Mouse (Mus musculus): ENCODE data around the gene Zfp36l2. TPM values are rescaled to one million over a fixed set of nuclear protein-coding genes. Genes with fewer than 3 reads are reported as not detected.

Gene Zfp36l2
- polyA plus RNA-seq, 1 experiment from 2014 or later: 14.8 TPM

DNA sequence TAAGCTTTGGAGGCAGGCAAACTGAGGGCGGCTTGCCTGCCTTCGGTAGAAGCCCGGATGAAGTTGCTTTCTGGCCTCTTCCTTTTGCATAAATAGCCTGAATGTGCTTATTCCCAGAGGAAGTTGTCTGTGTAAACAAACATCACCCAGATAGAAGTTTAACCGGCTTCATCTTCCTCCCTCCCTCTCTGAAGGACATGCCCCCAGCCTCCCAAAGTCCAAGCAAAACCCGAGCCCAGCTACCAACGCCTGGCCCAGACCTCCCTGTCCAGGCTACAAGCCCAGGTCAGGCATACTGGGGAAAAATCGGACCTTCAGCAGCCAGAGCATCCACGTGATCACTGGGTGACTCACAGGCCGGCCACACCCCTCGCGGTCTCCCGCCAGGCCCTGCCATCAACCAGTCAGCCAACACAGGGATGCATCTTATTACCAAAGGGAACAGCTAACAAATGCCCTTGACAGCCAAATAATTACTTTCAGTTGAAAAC is 4.4 kb downstream of the Zfp36l2 start:
- 2% methylated on average over 12 of the region's 12 CpGs for WGBS
- no peaks in the 10 kb centered on the region; the same call in 1 of the 2 replicates for H3K36me3 ChIP-seq
- H3K9ac ChIP-seq: 0 out of 2 replicates have a peak overlapping the region, but pooled peaks have one; percentile 17
- peak overlapping the region; percentile 17 for H3K4me3 ChIP-seq
- peak; percentile 11; the same call in 1 of the 2 replicates for ATAC-seq (ENCODE audit: borderline replicate concordance, extremely low read depth, low FRiP score, low TSS enrichment)
- peak overlapping the region; percentile 89 for H3K27ac ChIP-seq
- peak overlapping the region; percentile 55 for H3K4me2 ChIP-seq
- H3K9me3 ChIP-seq: no peaks in the 10 kb centered on the region
- H3K4me1 ChIP-seq: peaks cover 42% of the 10 kb centered on the region
- no peaks in the 10 kb centered on the region for H3K27me3 ChIP-seq

- Histone ChIP-seq H3K27me3 (no peaks in the 10 kb centered on the region), H3K4me3 (peak overlapping the region; percentile 17), H3K4me1 (peaks cover 44% of the 10 kb centered on the region), H3K9me3 (no peaks in the 10 kb centered on the region), H3K4me2 (peak overlapping the region; percentile 55), H3K27ac (peak overlapping the region; percentile 89), H3K36me3 (no peaks in the 10 kb centered on the region; the same call in 1 of the 2 replicates), H3K9ac (peak overlapping the region; percentile 17; the same call in 1 of the 2 replicates)
- WGBS: 23% methylated on average over 16 of the region's 16 CpGs
- ATAC-seq (ENCODE audit: borderline replicate concordance, extremely low read depth, low FRiP score, low TSS enrichment): no peak
Observed at GRCm38 (mm10) chr17:84182311-84183271, 5.2 kb downstream of the Zfp36l2 start.

GRCm38 (mm10) chr17:84181502-84182310 is 6.0 kb downstream of the Zfp36l2 start:
- no peaks in the 10 kb centered on the region; the same call in 1 of the 2 replicates for H3K36me3 ChIP-seq
- no peak overlapping the region; the same call in 1 of the 2 replicates for H3K4me3 ChIP-seq
- H3K4me1 ChIP-seq: peaks cover 47% of the 10 kb centered on the region
- no peaks in the 10 kb centered on the region for H3K27me3 ChIP-seq
- H3K9me3 ChIP-seq: no peaks in the 10 kb centered on the region
- H3K27ac ChIP-seq: peak overlapping the region; percentile 89
- 56% methylated on average over 18 of the region's 18 CpGs for WGBS
- H3K4me2 ChIP-seq: peak overlapping the region; percentile 55; the same call in 1 of the 2 replicates
- no peak for ATAC-seq (ENCODE audit: borderline replicate concordance, extremely low read depth, low FRiP score, low TSS enrichment)
- no peak overlapping the region for H3K9ac ChIP-seq

DNA sequence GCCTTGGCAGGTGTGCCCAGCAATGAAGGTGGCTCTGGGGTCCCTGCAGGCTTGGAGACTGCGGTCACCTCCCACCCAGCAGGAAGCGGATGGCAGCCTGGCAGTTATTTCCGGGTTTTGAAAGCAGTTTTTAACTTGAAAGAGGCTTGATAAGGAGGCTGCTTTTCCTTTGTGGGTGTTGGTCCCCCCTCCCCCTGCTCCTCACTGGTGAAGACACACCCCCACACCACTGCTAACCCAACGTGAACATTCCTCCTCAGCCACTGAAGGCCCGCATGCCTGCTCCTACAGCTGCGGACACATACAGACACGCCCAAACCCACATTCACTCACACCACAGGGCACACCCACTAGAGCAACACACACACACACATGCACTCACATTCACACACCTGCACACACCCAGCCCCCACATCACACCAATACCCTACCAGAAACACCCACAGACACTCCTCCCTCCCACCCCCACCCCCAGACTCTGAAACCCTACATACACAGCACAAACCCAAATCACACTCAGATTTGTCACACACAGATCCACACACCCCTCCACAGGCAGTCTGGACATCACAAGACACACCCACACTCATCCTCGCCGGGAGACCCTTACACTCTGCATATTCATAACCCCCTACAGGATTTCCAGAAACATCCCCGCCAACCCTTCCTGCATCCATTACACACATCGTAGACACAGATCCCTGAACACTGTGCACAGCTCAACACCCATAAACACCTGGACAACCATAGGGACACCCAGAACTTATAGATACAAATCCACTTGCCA is 6.8 kb downstream of the Zfp36l2 start:
- WGBS: 33% methylated on average over 11 of the region's 11 CpGs
- H3K36me3 ChIP-seq: no peaks in the 10 kb centered on the region; the same call in 1 of the 2 replicates
- H3K9ac ChIP-seq: no peak overlapping the region
- peak; percentile 58 for ATAC-seq (ENCODE audit: borderline replicate concordance, extremely low read depth, low FRiP score, low TSS enrichment)
- no peak overlapping the region for H3K4me3 ChIP-seq
- H3K4me1 ChIP-seq: peaks cover 47% of the 10 kb centered on the region
- H3K27me3 ChIP-seq: no peaks in the 10 kb centered on the region
- H3K27ac ChIP-seq: peak overlapping the region; percentile 89
- H3K4me2 ChIP-seq: no peak overlapping the region
- H3K9me3 ChIP-seq: no peaks in the 10 kb centered on the region

DNA sequence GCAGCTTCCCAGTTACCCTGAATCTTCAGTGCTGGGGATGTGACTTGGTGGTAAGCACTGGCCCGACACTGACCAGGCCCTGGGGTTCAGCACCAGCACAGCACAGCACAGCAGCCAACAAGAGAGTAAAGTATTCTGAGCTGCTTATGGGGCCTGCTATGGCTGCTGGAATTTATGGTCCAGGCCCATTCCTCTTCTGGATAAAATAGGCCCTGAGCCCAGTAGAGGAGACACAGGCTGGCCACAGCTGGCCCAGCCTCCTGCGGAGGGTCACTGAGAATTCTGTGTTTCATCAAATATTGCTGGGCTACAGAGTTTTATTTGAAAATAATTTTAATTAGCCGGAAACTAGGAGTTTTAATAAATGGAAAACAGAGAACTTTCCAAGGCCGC is 7.8 kb downstream of the Zfp36l2 start:
- H3K9ac ChIP-seq: no peak overlapping the region
- no peak overlapping the region for H3K4me2 ChIP-seq
- H3K4me3 ChIP-seq: no peak overlapping the region
- H3K36me3 ChIP-seq: no peaks in the 10 kb centered on the region
- ATAC-seq (ENCODE audit: borderline replicate concordance, extremely low read depth, low FRiP score, low TSS enrichment): no peak
- no peaks in the 10 kb centered on the region for H3K27me3 ChIP-seq
- WGBS: 72% methylated on average over 4 of the region's 4 CpGs
- peaks cover 47% of the 10 kb centered on the region for H3K4me1 ChIP-seq
- peak overlapping the region; percentile 89 for H3K27ac ChIP-seq
- no peaks in the 10 kb centered on the region for H3K9me3 ChIP-seq

GRCm38 (mm10) chr17:84179026-84179972 is 8.4 kb downstream of the Zfp36l2 start:
- no peak for ATAC-seq (ENCODE audit: borderline replicate concordance, extremely low read depth, low FRiP score, low TSS enrichment)
- peak overlapping the region; percentile 89; the same call in 1 of the 2 replicates for H3K27ac ChIP-seq
- H3K9me3 ChIP-seq: no peaks in the 10 kb centered on the region
- H3K27me3 ChIP-seq: no peaks in the 10 kb centered on the region
- H3K9ac ChIP-seq: no peak overlapping the region
- H3K4me1 ChIP-seq: peaks cover 47% of the 10 kb centered on the region
- 85% methylated on average over 17 of the region's 17 CpGs for WGBS
- no peaks in the 10 kb centered on the region for H3K36me3 ChIP-seq
- no peak overlapping the region for H3K4me2 ChIP-seq
- H3K4me3 ChIP-seq: no peak overlapping the region

DNA sequence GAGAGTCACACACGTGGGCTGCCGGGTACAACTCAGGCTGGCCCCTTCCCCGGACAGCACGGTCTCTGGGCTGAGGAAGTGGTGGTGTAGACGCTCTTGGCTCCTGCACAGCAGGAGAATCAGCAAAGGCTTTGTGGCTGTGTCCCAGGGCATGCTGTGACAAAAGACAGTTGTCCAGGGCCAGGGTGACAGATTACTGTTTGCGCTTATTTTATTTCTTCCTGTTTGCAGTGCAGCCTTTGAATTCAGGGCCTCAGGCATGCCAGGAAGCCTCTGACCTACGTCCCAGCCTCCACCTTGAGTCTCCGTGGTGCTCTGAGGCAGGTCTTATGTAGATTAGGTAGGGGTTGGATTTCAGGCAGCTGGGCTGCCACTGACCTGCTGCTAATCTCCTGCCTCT is 10.3 kb downstream of the Zfp36l2 start:
- 0 out of 2 replicates have a peak, but pooled peaks have one; percentile 36 for ATAC-seq (ENCODE audit: borderline replicate concordance, extremely low read depth, low FRiP score, low TSS enrichment)
- WGBS: 18% methylated on average over 8 of the region's 8 CpGs

GRCm38 (mm10) chr17:84176446-84176845 is 11.3 kb downstream of the Zfp36l2 start:
- no peaks in the 10 kb centered on the region for H3K36me3 ChIP-seq
- no peak overlapping the region for H3K4me2 ChIP-seq
- H3K9me3 ChIP-seq: no peaks in the 10 kb centered on the region
- peaks cover 25% of the 10 kb centered on the region for H3K4me1 ChIP-seq
- H3K4me3 ChIP-seq: no peak overlapping the region
- H3K9ac ChIP-seq: no peak overlapping the region
- WGBS: 85% methylated on average over 7 of the region's 7 CpGs
- no peaks in the 10 kb centered on the region for H3K27me3 ChIP-seq
- ATAC-seq (ENCODE audit: borderline replicate concordance, extremely low read depth, low FRiP score, low TSS enrichment): no peak
- no peak overlapping the region for H3K27ac ChIP-seq

More for the DNA sequence above, 10.3 kb downstream of the Zfp36l2 start:
- Histone ChIP-seq H3K9ac (no peak overlapping the region), H3K4me1 (peaks cover 35% of the 10 kb centered on the region), H3K4me2 (no peak overlapping the region; the same call in 1 of the 2 replicates), H3K36me3 (no peaks in the 10 kb centered on the region), H3K4me3 (no peak overlapping the region), H3K27me3 (no peaks in the 10 kb centered on the region), H3K27ac (0 out of 2 replicates have a peak overlapping the region, but pooled peaks have one; percentile 1), H3K9me3 (no peaks in the 10 kb centered on the region)

- Histone ChIP-seq H3K4me3 (no peak overlapping the region), H3K27ac (no peak overlapping the region), H3K27me3 (no peaks in the 10 kb centered on the region), H3K4me1 (peaks cover 12% of the 10 kb centered on the region), H3K4me2 (no peak overlapping the region), H3K9me3 (no peaks in the 10 kb centered on the region), H3K9ac (no peak overlapping the region), H3K36me3 (no peaks in the 10 kb centered on the region)
- 96% methylated on average over 17 of the region's 17 CpGs for WGBS
- no peak for ATAC-seq (ENCODE audit: borderline replicate concordance, extremely low read depth, low FRiP score, low TSS enrichment)
Observed at GRCm38 (mm10) chr17:84175196-84175595, 12.6 kb downstream of the Zfp36l2 start.

GRCm38 (mm10) chr17:84167377-84167776 is 20.4 kb downstream of the Zfp36l2 start:
- H3K36me3 ChIP-seq: no peaks in the 10 kb centered on the region
- no peak overlapping the region for H3K27ac ChIP-seq
- H3K4me2 ChIP-seq: no peak overlapping the region
- no peaks in the 10 kb centered on the region for H3K9me3 ChIP-seq
- no peak overlapping the region for H3K4me3 ChIP-seq
- no peak for ATAC-seq (ENCODE audit: borderline replicate concordance, extremely low read depth, low FRiP score, low TSS enrichment)
- no peak overlapping the region for H3K9ac ChIP-seq
- peaks cover 8% of the 10 kb centered on the region; the same call in 1 of the 2 replicates for H3K4me1 ChIP-seq
- H3K27me3 ChIP-seq: no peaks in the 10 kb centered on the region
- 71% methylated on average over 4 of the region's 4 CpGs for WGBS
